In genomic region chr5:149014600-149015268, GRCm38 (mm10) we compare ENCODE assay signal across 8 mouse cellular contexts. TPM values are rescaled to one million over a fixed set of nuclear protein-coding genes. Genes with fewer than 3 reads are reported as not detected.
A peak's percentile ranks its signal among the peaks of the same experiment; 100 is the strongest.
DNase-seq lines count a peak whose midpoint lies in the region; ATAC-seq lines count a peak whose summit lies in the region.

No protein-coding gene starts in this region.

- H3K9me3 ChIP-seq in heart, embryonic 15.5 days (replicated peaks): no peaks in the 10 kb centered on the region
- H3K9me3 ChIP-seq in intestine, embryonic 16.5 days (ENCODE audit: control insufficient read depth, low read length): 0 out of 2 replicates have a peak, but pooled peaks cover 3% of the 10 kb centered on the region
- no peaks in the 10 kb centered on the region for H3K9me3 ChIP-seq in neural tube, embryonic 15.5 days (replicated peaks)

- no peak overlapping the region for H3K9ac ChIP-seq in heart, embryonic 15.5 days
- H3K9ac ChIP-seq in intestine, embryonic 16.5 days (ENCODE audit: low read depth, low read length): peak overlapping the region; percentile 79; the same call in 1 of the 2 replicates
- no peak overlapping the region for H3K9ac ChIP-seq in neural tube, embryonic 15.5 days (replicated peaks)

- peaks cover 17% of the 10 kb centered on the region for H3K4me1 ChIP-seq in heart, embryonic 15.5 days (replicated peaks)
- peaks cover 9% of the 10 kb centered on the region; the same call in 1 of the 2 replicates for H3K4me1 ChIP-seq in intestine, embryonic 16.5 days (ENCODE audit: control insufficient read depth, insufficient read depth, low read length)
- peaks cover 19% of the 10 kb centered on the region; the same call in 1 of the 2 replicates for H3K4me1 ChIP-seq in neural tube, embryonic 15.5 days

- H3K36me3 ChIP-seq in heart, embryonic 15.5 days: no peaks in the 10 kb centered on the region
- H3K36me3 ChIP-seq in intestine, embryonic 16.5 days (ENCODE audit: control insufficient read depth, insufficient read depth, low read length): no peaks in the 10 kb centered on the region
- no peaks in the 10 kb centered on the region for H3K36me3 ChIP-seq in neural tube, embryonic 15.5 days

- 0 out of 2 replicates have a peak, but pooled peaks have one; percentile 2 for ATAC-seq in heart, embryonic 15.5 days (replicated peaks; ENCODE audit: insufficient number of reproducible peaks, insufficient read depth, low FRiP score, low read depth)
- no peak for ATAC-seq in intestine, embryonic 16.5 days
- no peak for ATAC-seq in neural tube, embryonic 15.5 days (ENCODE audit: low FRiP score)

- no peaks in the 10 kb centered on the region for H3K27me3 ChIP-seq in heart, embryonic 15.5 days
- H3K27me3 ChIP-seq in intestine, embryonic 16.5 days (replicated peaks; ENCODE audit: control insufficient read depth, insufficient read depth, low read length): no peaks in the 10 kb centered on the region
- no peaks in the 10 kb centered on the region for H3K27me3 ChIP-seq in neural tube, embryonic 15.5 days (replicated peaks)

- DNase-seq in heart, postnatal 10 days: no peak
- peak; percentile 34 for DNase-seq in thymus, postnatal 0 days (ENCODE audit: low spot score)
- DNase-seq in thymus, postnatal 14 days: no peak
- DNase-seq in gastrocnemius, postnatal 36 days: no peak
- no peak for DNase-seq in frontal cortex, postnatal 14 days (ENCODE audit: low spot score in 2 of 2)

- peak overlapping the region; percentile 33; the same call in 1 of the 2 replicates for H3K27ac ChIP-seq in heart, embryonic 15.5 days
- no peak overlapping the region for H3K27ac ChIP-seq in intestine, embryonic 16.5 days (ENCODE audit: low read length)
- H3K27ac ChIP-seq in neural tube, embryonic 15.5 days (replicated peaks): no peak overlapping the region

- intact Hi-C loops in heart, postnatal 10 days (cut with DNase I): no loop called here
- intact Hi-C loops in gastrocnemius, postnatal 36 days (cut with DNase I): no loop called here

- peak overlapping the region; percentile 53 for H3K4me3 ChIP-seq in heart, embryonic 15.5 days
- peak overlapping the region; percentile 54 for H3K4me3 ChIP-seq in intestine, embryonic 16.5 days (ENCODE audit: low read length)
- peak overlapping the region; percentile 49 for H3K4me3 ChIP-seq in neural tube, embryonic 15.5 days (replicated peaks)

- H3K4me2 ChIP-seq in heart, embryonic 15.5 days: peak overlapping the region; percentile 81
- peak overlapping the region; percentile 87 for H3K4me2 ChIP-seq in intestine, embryonic 16.5 days (ENCODE audit: low read depth, low read length)
- H3K4me2 ChIP-seq in neural tube, embryonic 15.5 days: peak overlapping the region; percentile 95

- WGBS in heart, embryonic 15.5 days: 24% methylated on average over 17 of the region's 17 CpGs
- 25% methylated on average over 17 of the region's 17 CpGs for WGBS in intestine, embryonic 16.5 days
- 10% methylated on average over 17 of the region's 17 CpGs for WGBS in neural tube, embryonic 15.5 days

RNA-seq across cellular contexts. Expression of gene Gm42791, which starts 19.8 kb away (rescaled TPM):
- 2.1 and 2.6 TPM in 2 replicates for polyA plus RNA-seq in heart, embryonic 15.5 days (2015; fragmentation: Nextera tagmentation; extraction: Ambion mirVana)
- 1 to 10 TPM; 4.1 to 6.0 TPM for total RNA-seq in heart, postnatal 10 days (2021)
- polyA plus RNA-seq in thymus, postnatal 0 days (2015; fragmentation: Nextera tagmentation; extraction: Ambion mirVana): 0.79 TPM in 1 of 2 replicates, not detected in the other
- 0.80 and 1.0 TPM in 2 replicates for polyA plus RNA-seq in intestine, embryonic 16.5 days (2015; fragmentation: Nextera tagmentation; extraction: Ambion mirVana)
- polyA plus RNA-seq in neural tube, embryonic 15.5 days (2015; fragmentation: Nextera tagmentation; extraction: Ambion mirVana): 3.4 and 5.4 TPM in 2 replicates
- total RNA-seq in gastrocnemius, postnatal 36 days (2021): 1 to 10 TPM; 1.4 to 2.5 TPM
